Mouse (Mus musculus): ENCODE measurements at regions not wholly inside any gene's neighbourhood (a gene's known extent, or its start where the extent isn't known, plus 50 kb on each side); places are given as distances from the start of the nearest gene placed in this dataset.

DNA sequence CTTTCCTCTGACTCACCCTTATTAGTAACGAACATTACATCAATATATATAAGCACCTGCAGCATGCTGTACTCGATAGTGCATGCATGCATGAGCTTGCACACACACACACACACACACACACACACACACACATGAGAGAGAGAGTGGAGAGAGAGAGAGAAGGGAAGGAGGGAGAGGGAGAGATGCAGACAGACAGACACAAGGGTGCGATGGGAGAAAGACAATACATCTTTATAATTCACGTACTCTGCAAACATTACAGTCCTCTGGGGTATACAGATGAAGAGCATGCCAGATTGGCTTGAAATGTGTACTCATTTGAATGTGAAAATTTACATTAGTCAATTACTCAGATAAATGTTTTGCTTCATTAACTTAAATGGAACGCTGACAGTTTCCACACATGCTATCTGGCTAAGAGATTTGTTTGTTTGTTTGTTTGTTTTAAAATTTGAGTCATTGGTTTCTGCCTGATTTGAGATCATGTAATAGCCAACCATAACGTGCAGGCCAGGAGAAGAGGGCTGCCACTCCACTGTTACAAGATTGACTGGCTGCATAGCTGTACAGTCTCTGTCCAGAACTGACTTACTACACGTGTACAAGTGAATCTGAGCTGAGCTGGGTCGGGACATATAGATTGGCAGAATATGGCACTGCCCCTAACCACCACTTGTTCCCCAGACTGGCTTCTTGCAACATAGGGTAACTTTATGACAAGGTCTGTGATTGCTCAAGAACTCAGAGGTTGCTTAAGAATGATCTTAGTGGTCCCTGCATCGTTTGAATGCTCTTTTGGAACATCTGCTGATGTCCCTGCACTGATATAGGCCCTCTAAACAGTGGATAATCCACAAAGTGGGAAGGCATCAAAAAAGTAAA is 54.6 kb upstream of the F13a1 start:
- H3K4me3 ChIP-seq (replicated peaks; ENCODE audit: low read length): no peak overlapping the region
- TF ChIP-seq NANOG (IDR thresholded peaks at IDR 0.05; ENCODE audit: borderline replicate concordance, low read length) (no peak), CTCF (conservative IDR thresholded peaks at IDR 0.05; ENCODE audit: low read length) (no peak), POU5F1 (IDR thresholded peaks at IDR 0.05; ENCODE audit: borderline replicate concordance, low read length) (no peak)
- no peaks in the 10 kb centered on the region for H3K36me3 ChIP-seq (ENCODE audit: insufficient read depth, low read length)
- peaks cover 14% of the 10 kb centered on the region for H3K4me1 ChIP-seq (replicated peaks; ENCODE audit: low read depth, low read length)
- no peaks in the 10 kb centered on the region for H3K9me3 ChIP-seq (ENCODE audit: low read length)
- H3K27me3 ChIP-seq (ENCODE audit: insufficient read depth, low read length): no peaks in the 10 kb centered on the region

DNA sequence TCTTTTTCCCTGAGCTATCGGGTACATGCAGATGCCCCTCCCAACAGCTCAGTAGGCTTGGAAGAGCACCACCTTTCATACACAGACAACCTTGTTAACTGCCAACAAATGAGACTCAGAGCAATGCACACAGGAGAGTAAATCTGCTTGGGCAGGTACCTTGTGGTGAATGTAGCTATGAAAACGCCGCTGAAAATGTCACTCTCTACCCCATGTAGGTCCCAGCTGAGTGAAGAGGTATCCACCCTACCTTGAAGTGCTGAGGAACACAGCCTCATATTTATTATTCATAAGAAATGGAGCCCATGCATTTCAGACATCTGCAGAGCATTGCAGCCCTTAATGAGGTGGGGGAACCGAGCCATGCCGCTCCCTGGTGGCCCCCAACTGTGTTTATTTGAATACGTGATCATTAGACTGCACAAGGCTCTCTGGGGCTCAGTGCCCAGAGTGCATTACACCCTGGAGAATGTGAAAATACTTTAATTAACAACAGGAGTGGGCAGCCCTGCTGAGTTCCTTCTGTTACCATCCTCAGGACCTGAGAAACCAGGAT is 53.8 kb upstream of the F13a1 start:
- no peaks in the 10 kb centered on the region for H3K36me3 ChIP-seq (ENCODE audit: insufficient read depth, low read length)
- peaks cover 14% of the 10 kb centered on the region for H3K4me1 ChIP-seq (replicated peaks; ENCODE audit: low read depth, low read length)
- H3K9me3 ChIP-seq (ENCODE audit: low read length): no peaks in the 10 kb centered on the region
- no peaks in the 10 kb centered on the region for H3K27me3 ChIP-seq (ENCODE audit: insufficient read depth, low read length)
- no peak for TF ChIP-seq NANOG (IDR thresholded peaks at IDR 0.05; ENCODE audit: borderline replicate concordance, low read length)
- no peak for TF ChIP-seq CTCF (conservative IDR thresholded peaks at IDR 0.05; ENCODE audit: low read length)
- no peak for TF ChIP-seq POU5F1 (IDR thresholded peaks at IDR 0.05; ENCODE audit: borderline replicate concordance, low read length)
- no peak overlapping the region for H3K4me3 ChIP-seq (replicated peaks; ENCODE audit: low read length)

- Histone ChIP-seq H3K27me3 (ENCODE audit: insufficient read depth, low read length) (no peaks in the 10 kb centered on the region), H3K9me3 (ENCODE audit: low read length) (no peaks in the 10 kb centered on the region), H3K4me1 (replicated peaks; ENCODE audit: low read depth, low read length) (peaks cover 9% of the 10 kb centered on the region), H3K36me3 (ENCODE audit: insufficient read depth, low read length) (no peaks in the 10 kb centered on the region), H3K4me3 (replicated peaks; ENCODE audit: low read length) (no peak overlapping the region)
- TF ChIP-seq POU5F1 (IDR thresholded peaks at IDR 0.05; ENCODE audit: borderline replicate concordance, low read length) (no peak), NANOG (IDR thresholded peaks at IDR 0.05; ENCODE audit: borderline replicate concordance, low read length) (no peak), CTCF (conservative IDR thresholded peaks at IDR 0.05; ENCODE audit: low read length) (no peak)
These were observed 51.7 kb upstream of the F13a1 start for GRCm38 (mm10) chr13:37101755-37102154.
